Mouse (Mus musculus) MEL (cell line): Measurements from ENCODE around the gene Tlk2. TPM values are rescaled to one million over a fixed set of nuclear protein-coding genes. Genes with fewer than 3 reads are reported as not detected.

ENCODE experiments used
- DNase-seq: peaks from one replicate; pipeline ENCODE4 v3.0.0; 2011; ENCODE audit warnings: low read depth, low spot score
- H3K27ac ChIP-seq: 2 replicates; pipeline ENCODE4 v1.5.1; 2012; ENCODE audit warnings: low read depth, mild to moderate bottlenecking, control low read depth, low read length, moderate library complexity; ENCODE audit not compliant: control insufficient read depth
- H3K27me3 ChIP-seq, 2 experiments: fragments of 150-350 bp in 1 of 2; sonication (generic) in 1 of 2; 2 replicates each; pipeline ENCODE4 v1.6.1; 2012; ENCODE audit warnings: low read length in 2 of 2, mild to moderate bottlenecking in 2 of 2, improper control_type of control experiment in 1 of 2, moderate library complexity in 1 of 2; ENCODE audit not compliant: insufficient read depth in 2 of 2, control insufficient read depth in 1 of 2
- H3K36me3 ChIP-seq, 2 experiments: 2 replicates each; pipeline ENCODE4 v1.6.1; 2012 to 2014; ENCODE audit warnings: low read length in 2 of 2, improper control_type of control experiment in 1 of 2, inconsistent platforms in 1 of 2, mild to moderate bottlenecking in 1 of 2; ENCODE audit not compliant: insufficient read depth in 2 of 2, control insufficient read depth in 1 of 2
- H3K4me1 ChIP-seq, 2 experiments: fragments of 150-350 bp in 1 of 2; sonication (generic) in 1 of 2; 2 replicates each; pipeline ENCODE4 v1.6.1; 2012; ENCODE audit warnings: low read length in 2 of 2, improper control_type of control experiment in 1 of 2, mild to moderate bottlenecking in 1 of 2; ENCODE audit not compliant: insufficient read depth in 2 of 2, control insufficient read depth in 1 of 2
- H3K4me3 ChIP-seq, 2 experiments: fragments of 150-350 bp in 1 of 2; sonication (generic) in 1 of 2; 2 replicates each; pipeline ENCODE4 v1.5.1; 2012; ENCODE audit warnings: low read depth in 2 of 2, low read length in 2 of 2, mild to moderate bottlenecking in 2 of 2, moderate library complexity in 2 of 2, control low read depth in 1 of 2, improper control_type of control experiment in 1 of 2; ENCODE audit not compliant: control insufficient read depth in 1 of 2, insufficient read depth in 1 of 2
- H3K79me2 ChIP-seq: 2 replicates; pipeline ENCODE4 v1.6.1; 2012; ENCODE audit warnings: mild to moderate bottlenecking, low read length, moderate library complexity; ENCODE audit not compliant: control insufficient read depth, poor library complexity, insufficient read depth
- H3K9ac ChIP-seq: 2 replicates; pipeline ENCODE4 v1.6.1; 2012; ENCODE audit warnings: low read depth, mild to moderate bottlenecking, control low read depth, low read length, moderate library complexity; ENCODE audit not compliant: control insufficient read depth, poor library complexity, severe bottlenecking
- H3K9me3 ChIP-seq: fragments of 150-350 bp; sonication (generic); replicated peaks from 2 replicates; pipeline ENCODE4 v1.6.1; 2012; ENCODE audit warnings: mild to moderate bottlenecking, low read length, improper control_type of control experiment, moderate library complexity; ENCODE audit not compliant: insufficient read depth
- CHD1 ChIP-seq: IDR thresholded peaks from 2 replicates; pipeline ENCODE4 v1.6.1; 2012; ENCODE audit warnings: low read depth, mild to moderate bottlenecking, inconsistent platforms, low read length, improper control_type of control experiment
- CTCF ChIP-seq, 3 experiments: IDR thresholded peaks in 2 of 3; conservative IDR thresholded peaks in 1 of 3; 2 replicates each; pipeline ENCODE4 v1.5.1; 2011 to 2012; ENCODE audit warnings: low read length in 3 of 3, low read depth in 2 of 3, mild to moderate bottlenecking in 2 of 3, improper control_type of control experiment in 1 of 3, inconsistent platforms in 1 of 3, mixed read lengths in 1 of 3, moderate library complexity in 1 of 3; ENCODE audit not compliant: control insufficient read depth in 1 of 3, insufficient read depth in 1 of 3, poor library complexity in 1 of 3, severe bottlenecking in 1 of 3
- E2F4 ChIP-seq: IDR thresholded peaks from 2 replicates; pipeline ENCODE4 v1.6.1; 2011; ENCODE audit warnings: low read depth, low read length, improper control_type of control experiment, borderline replicate concordance
- ELF1 ChIP-seq: IDR thresholded peaks from 2 replicates; pipeline ENCODE4 v1.6.1; 2014; ENCODE audit warnings: low read depth, mild to moderate bottlenecking, inconsistent platforms, low read length, improper control_type of control experiment, moderate library complexity
- EP300 ChIP-seq, 2 experiments: IDR thresholded peaks; 2 replicates each; pipeline ENCODE4 v1.6.1; 2011; ENCODE audit warnings: improper control_type of control experiment in 2 of 2, low read length in 2 of 2, low read depth in 1 of 2, mild to moderate bottlenecking in 1 of 2
- HCFC1 ChIP-seq: IDR thresholded peaks from 2 replicates; pipeline ENCODE4 v1.6.1; 2012; ENCODE audit warnings: low read depth, mild to moderate bottlenecking, inconsistent platforms, low read length, improper control_type of control experiment, moderate library complexity
- JUND ChIP-seq: IDR thresholded peaks from 2 replicates; pipeline ENCODE4 v1.6.1; 2011; ENCODE audit warnings: low read depth, mild to moderate bottlenecking, improper control_type of control experiment, low read length
- KAT2A ChIP-seq: conservative IDR thresholded peaks from 2 replicates; pipeline ENCODE4 v1.6.1; 2012; ENCODE audit warnings: low read depth, low read length, improper control_type of control experiment, inconsistent platforms
- MAFK ChIP-seq: IDR thresholded peaks from 2 replicates; pipeline ENCODE4 v1.6.1; 2011; ENCODE audit warnings: low read depth, mild to moderate bottlenecking, low read length, improper control_type of control experiment, borderline replicate concordance
- MAX ChIP-seq: IDR thresholded peaks from 2 replicates; pipeline ENCODE4 v1.6.1; 2011; ENCODE audit warnings: low read length, improper control_type of control experiment
- MXI1 ChIP-seq: IDR thresholded peaks from 2 replicates; pipeline ENCODE4 v1.6.1; 2011; ENCODE audit warnings: mild to moderate bottlenecking, low read depth, low read length, improper control_type of control experiment
- MYC ChIP-seq: IDR thresholded peaks from 2 replicates; pipeline ENCODE4 v1.6.1; 2011; ENCODE audit warnings: low read depth, mild to moderate bottlenecking, low read length, improper control_type of control experiment, moderate library complexity
- NRF1 ChIP-seq: IDR thresholded peaks from 2 replicates; pipeline ENCODE4 v1.6.1; 2014; ENCODE audit warnings: low read depth, mild to moderate bottlenecking, inconsistent platforms, low read length, improper control_type of control experiment, moderate library complexity; ENCODE audit not compliant: poor library complexity, insufficient read depth, severe bottlenecking
- POLR2A ChIP-seq, 2 experiments: IDR thresholded peaks; 2 replicates each; pipeline ENCODE4 v1.6.1; 2011 to 2012; ENCODE audit warnings: low read length in 2 of 2, mild to moderate bottlenecking in 2 of 2, control low read depth in 1 of 2, improper control_type of control experiment in 1 of 2, low read depth in 1 of 2, moderate library complexity in 1 of 2; ENCODE audit not compliant: control insufficient read depth in 1 of 2, insufficient read depth in 1 of 2, poor library complexity in 1 of 2
- POLR2AphosphoS2 ChIP-seq: IDR thresholded peaks from 2 replicates; pipeline ENCODE4 v1.6.1; 2011; ENCODE audit warnings: low read length, improper control_type of control experiment
- POLR2AphosphoS5 ChIP-seq: IDR thresholded peaks from 2 replicates; pipeline ENCODE4 v1.6.1; 2012; ENCODE audit warnings: low read depth, borderline replicate concordance, mild to moderate bottlenecking, inconsistent platforms, low read length, moderate library complexity, mixed read lengths
- RAD21 ChIP-seq: IDR thresholded peaks from 2 replicates; pipeline ENCODE4 v1.6.1; 2011; ENCODE audit warnings: mild to moderate bottlenecking, low read depth, low read length, improper control_type of control experiment
- RCOR1 ChIP-seq: IDR thresholded peaks from 2 replicates; pipeline ENCODE4 v1.6.1; 2012; ENCODE audit warnings: low read depth, mild to moderate bottlenecking, inconsistent platforms, low read length, improper control_type of control experiment
- SMC3 ChIP-seq: IDR thresholded peaks from 2 replicates; pipeline ENCODE4 v1.6.1; 2011; ENCODE audit warnings: low read depth, low read length, improper control_type of control experiment
- TAL1 ChIP-seq: IDR thresholded peaks from 2 replicates; pipeline ENCODE4 v1.6.1; 2012; ENCODE audit warnings: mild to moderate bottlenecking, inconsistent platforms, low read length, moderate library complexity, mixed read lengths
- TBP ChIP-seq: IDR thresholded peaks from 2 replicates; pipeline ENCODE4 v1.8.0; 2011; ENCODE audit warnings: low read depth, low read length, improper control_type of control experiment
- TCF12 ChIP-seq: IDR thresholded peaks from 2 replicates; pipeline ENCODE4 v1.6.1; 2014; ENCODE audit warnings: low read depth, mild to moderate bottlenecking, inconsistent platforms, low read length, improper control_type of control experiment, moderate library complexity
- USF2 ChIP-seq, 2 experiments: IDR thresholded peaks; 2 replicates each; pipeline ENCODE4 v1.6.1; 2011 to 2012; ENCODE audit warnings: improper control_type of control experiment in 2 of 2, low read length in 2 of 2, borderline replicate concordance in 1 of 2, inconsistent platforms in 1 of 2, low read depth in 1 of 2, mild to moderate bottlenecking in 1 of 2; ENCODE audit not compliant: insufficient read depth in 1 of 2
- ZC3H11A ChIP-seq: IDR thresholded peaks from 2 replicates; pipeline ENCODE4 v1.6.1; 2012; ENCODE audit warnings: low read depth, mild to moderate bottlenecking, inconsistent platforms, low read length, improper control_type of control experiment
- ZNF384 ChIP-seq: IDR thresholded peaks from 2 replicates; pipeline ENCODE4 v1.6.1; 2012; ENCODE audit warnings: low read depth, mild to moderate bottlenecking, inconsistent platforms, low read length, improper control_type of control experiment
- polyA plus RNA-seq, 2 experiments: library from polyadenylated mRNA; stranded (reverse) in 1 of 2; unstranded in 1 of 2; fragments of >175 nt in 1 of 2; fragments of >200 nt in 1 of 2; gene quantifications; 2 replicates each; pipeline versions ENCODE4 v1.2.1 to v1.2.4; 2012; ENCODE audit warnings: low replicate concordance in 2 of 2, low read depth in 1 of 2; ENCODE audit not compliant: insufficient read length in 2 of 2, insufficient read depth in 1 of 2, missing spikeins in 1 of 2
- total RNA-seq: library from RNA; depleted of rRNA; stranded (reverse); fragments of 300-350 nt; gene quantifications from 2 replicates; pipeline ENCODE4 v1.2.3, GENCODE M21; 2012

Tlk2 gene
- total and polyA plus RNA-seq, 3 experiments: 46.5 to 60.9 TPM; not detected in 1

DNA sequence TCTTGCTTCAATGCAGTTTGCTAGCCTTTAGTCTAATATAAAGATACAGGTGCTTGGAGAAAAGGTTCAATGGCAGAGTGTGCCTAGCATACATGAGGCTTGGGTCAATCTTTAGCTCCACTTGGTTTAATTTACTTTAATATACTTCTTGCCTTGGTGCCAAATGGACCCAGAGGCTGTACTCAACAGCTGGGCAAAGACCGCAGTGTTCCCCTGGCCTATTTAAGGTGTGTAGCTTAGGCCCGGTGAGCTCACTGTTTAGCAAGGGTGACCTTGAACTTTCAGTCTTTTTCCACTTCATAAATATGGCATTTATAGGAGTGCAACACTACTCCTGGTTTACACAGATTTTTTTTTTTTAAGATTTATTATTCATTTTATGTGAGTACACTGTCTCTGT is 55.9 kb downstream of the Tlk2 start:
- no peak overlapping the region for H3K27ac ChIP-seq
- H3K9ac ChIP-seq: no peak overlapping the region
- DNase-seq: no peak
- no peaks in the 10 kb centered on the region for H3K4me1 ChIP-seq
- TF ChIP-seq ZC3H11A (no peak), CHD1 (no peak), KAT2A (no peak), RAD21 (no peak), E2F4 (no peak), POLR2AphosphoS5 (no peak), MXI1 (no peak), EP300 (IDR thresholded peaks at IDR 0.05; ENCODE audit: low read depth in 1 of 2, low read length in 2 of 2) (no peak), HCFC1 (no peak), MYC (no peak), TBP (no peak), JUND (no peak), MAFK (no peak), TAL1 (no peak), ELF1 (no peak), USF2 (IDR thresholded peaks at IDR 0.05; ENCODE audit: borderline replicate concordance in 1 of 2, insufficient read depth in 1 of 2, low read depth in 1 of 2, low read length in 2 of 2) (no peak), POLR2AphosphoS2 (no peak)
- H3K27me3 ChIP-seq: no peaks in the 10 kb centered on the region
- no peak overlapping the region for H3K4me3 ChIP-seq
- H3K9me3 ChIP-seq: no peaks in the 10 kb centered on the region
- H3K79me2 ChIP-seq: no peaks in the 10 kb centered on the region
- H3K36me3 ChIP-seq: peaks cover 0 to 41% of the 10 kb centered on the region in 2 experiments; a peak in 2 of 4 replicates

DNA sequence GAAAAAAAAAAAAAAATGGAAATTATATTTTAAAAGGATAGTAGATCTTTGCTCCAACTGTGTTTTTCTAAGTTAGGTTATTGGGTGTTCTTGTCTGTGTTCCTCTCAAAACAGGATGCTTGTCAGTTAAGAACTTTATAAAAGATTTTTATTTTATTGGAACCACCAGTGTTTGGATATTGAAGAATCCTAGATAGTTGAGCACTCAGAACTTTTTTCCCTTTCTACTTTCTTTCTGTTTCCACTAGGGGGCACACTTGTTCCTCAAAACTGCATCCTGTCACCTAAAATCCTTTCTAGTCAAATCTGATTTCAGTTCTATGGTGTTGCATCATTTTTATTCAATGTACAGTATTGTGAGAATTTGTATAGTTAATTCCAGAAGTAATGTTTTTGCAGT is 62.4 kb downstream of the Tlk2 start:
- Histone ChIP-seq H3K27me3 (no peaks in the 10 kb centered on the region), H3K9me3 (no peaks in the 10 kb centered on the region), H3K27ac (no peak overlapping the region), H3K4me1 (no peaks in the 10 kb centered on the region), H3K9ac (no peak overlapping the region), H3K79me2 (no peaks in the 10 kb centered on the region), H3K4me3 (no peak overlapping the region), H3K36me3 (peaks cover 0 to 47% of the 10 kb centered on the region in 2 experiments; a peak in 3 of 4 replicates)
- peak; percentile 71 for DNase-seq
- TF ChIP-seq CTCF (IDR thresholded peaks at IDR 0.05 in 2 of 3, conservative IDR thresholded peaks at IDR 0.05 in 1 of 3; ENCODE audit: control insufficient read depth in 1 of 3, insufficient read depth in 1 of 3, low read depth in 2 of 3, low read length in 3 of 3, poor library complexity in 1 of 3, severe bottlenecking in 1 of 3) (peak; percentile 12 to 77 (median 57); a peak in 5 of 6 replicates), POLR2A (IDR thresholded peaks at IDR 0.05; ENCODE audit: control insufficient read depth in 1 of 2, insufficient read depth in 1 of 2, low read depth in 1 of 2, low read length in 2 of 2, poor library complexity in 1 of 2) (no peak), ZNF384 (peak; percentile 66), TAL1 (no peak), SMC3 (peak; percentile 44; the same call in 1 of the 2 replicates), E2F4 (no peak), RAD21 (peak; percentile 38), TCF12 (no peak), RCOR1 (0 out of 2 replicates have a peak, but pooled peaks have one; percentile 30), ZC3H11A (no peak), MAX (no peak), NRF1 (no peak)
